Mouse (Mus musculus) myocyte (in vitro differentiated cells): ENCODE data around the gene Vmn2r56.

Experiments used
- CEBPB ChIP-seq: IDR thresholded peaks from 2 replicates; pipeline ENCODE4 v1.6.1; 2011; ENCODE audit warnings: mild to moderate bottlenecking, moderate library complexity; ENCODE audit not compliant: poor library complexity, insufficient read depth, severe bottlenecking
- E2F4 ChIP-seq: IDR thresholded peaks from one replicate; pipeline ENCODE4 v1.6.1; 2011; ENCODE audit warnings: mild to moderate bottlenecking, control low read depth, moderate library complexity; ENCODE audit not compliant: insufficient read depth
- MAX ChIP-seq: IDR thresholded peaks from one replicate; pipeline ENCODE4 v1.6.1; 2011; ENCODE audit warnings: low read depth, mild to moderate bottlenecking, control low read depth
- MYOD1 ChIP-seq, 3 experiments: IDR thresholded peaks; one replicate each; pipeline ENCODE4 v1.6.1; 2011; ENCODE audit warnings: control low read depth in 2 of 3, low read depth in 2 of 3, mild to moderate bottlenecking in 2 of 3, moderate library complexity in 1 of 3; ENCODE audit not compliant: insufficient read length in 2 of 3, control insufficient read depth in 1 of 3
- POLR2A ChIP-seq: IDR thresholded peaks from one replicate; pipeline ENCODE4 v1.6.1; 2011; ENCODE audit warnings: low read depth, mild to moderate bottlenecking, control low read depth, moderate library complexity; ENCODE audit not compliant: insufficient read length
- POLR2AphosphoS2 ChIP-seq: IDR thresholded peaks from one replicate; pipeline ENCODE4 v1.6.1; 2011; ENCODE audit warnings: low read depth, control low read depth; ENCODE audit not compliant: insufficient read length
- REST ChIP-seq: IDR thresholded peaks from one replicate; pipeline ENCODE4 v1.6.1; 2011; ENCODE audit warnings: mild to moderate bottlenecking, control low read depth, moderate library complexity; ENCODE audit not compliant: insufficient read depth, insufficient read length
- TCF12 ChIP-seq: IDR thresholded peaks from one replicate; pipeline ENCODE4 v1.6.1; 2011; ENCODE audit warnings: mild to moderate bottlenecking, control low read depth; ENCODE audit not compliant: poor library complexity, insufficient read depth, severe bottlenecking
- TCF3 ChIP-seq: IDR thresholded peaks from one replicate; pipeline ENCODE4 v1.6.1; 2011; ENCODE audit warnings: low read depth, control low read depth; ENCODE audit not compliant: insufficient read length
- USF1 ChIP-seq: IDR thresholded peaks from one replicate; pipeline ENCODE4 v1.6.1; 2011; ENCODE audit warnings: low read depth, mild to moderate bottlenecking, control low read depth, moderate library complexity

GRCm38 (mm10) chr7:12780151-12780830 lies 45.5 kb upstream of the Vmn2r56 start:
- TF ChIP-seq E2F4 (no peak), POLR2A (no peak), POLR2AphosphoS2 (no peak), USF1 (no peak), TCF3 (no peak), CEBPB (no peak), REST (no peak), MYOD1 (IDR thresholded peaks at IDR 0.05; ENCODE audit: control insufficient read depth in 1 of 3, insufficient read length in 2 of 3, low read depth in 2 of 3) (no peak), MAX (no peak), TCF12 (no peak)
